Mouse (Mus musculus) bone marrow macrophage, adult 2 months (primary cell): ENCODE measurements around the gene Usp6nl.

ENCODE experiments used
- CTCF ChIP-seq: IDR thresholded peaks from 2 replicates; pipeline ENCODE4 v1.5.1; 2012; ENCODE audit warnings: low read depth, mild to moderate bottlenecking, low read length, moderate library complexity
- POLR2A ChIP-seq: IDR thresholded peaks from 2 replicates; pipeline ENCODE4 v1.6.1; 2012; ENCODE audit warnings: mild to moderate bottlenecking, low read depth, low read length, borderline replicate concordance

- TF ChIP-seq CTCF (no peak), POLR2A (no peak)
Observed at GRCm38 (mm10) chr2:6450544-6450943, 128.1 kb downstream of the Usp6nl start.
